Mouse (Mus musculus) liver, embryonic 12.5 days (tissue): ENCODE data around the gene Kcnip4. TPM values are rescaled to one million over a fixed set of nuclear protein-coding genes. Genes with fewer than 3 reads are reported as not detected.

Source experiments
- ATAC-seq: fragments of 200-750 bp; cut with Nextera tagmentation; 2 replicates; pipeline ENCODE4 v1.8.0; 2017; ENCODE audit warnings: moderate number of reproducible peaks, mild to moderate bottlenecking, moderate library complexity
- H3K27ac ChIP-seq: fragments of 300-500 bp; sonication (generic); 2 replicates; pipeline ENCODE4 v1.5.1; 2016; ENCODE audit warnings: mild to moderate bottlenecking
- H3K27me3 ChIP-seq: fragments of 300-500 bp; sonication (generic); replicated peaks from 2 replicates; pipeline ENCODE4 v1.6.1; 2016; ENCODE audit warnings: mild to moderate bottlenecking, moderate library complexity
- H3K36me3 ChIP-seq: fragments of 300-500 bp; sonication (generic); 2 replicates; pipeline ENCODE4 v1.6.1; 2016; ENCODE audit warnings: mild to moderate bottlenecking, moderate library complexity
- H3K4me1 ChIP-seq: fragments of 300-500 bp; sonication (generic); 2 replicates; pipeline ENCODE4 v1.6.1; 2016
- H3K4me2 ChIP-seq: fragments of 300-500 bp; sonication (generic); 2 replicates; pipeline ENCODE4 v1.6.1; 2016; ENCODE audit warnings: mild to moderate bottlenecking, moderate library complexity
- H3K4me3 ChIP-seq: fragments of 300-500 bp; sonication (generic); 2 replicates; pipeline ENCODE4 v1.5.1; 2016; ENCODE audit warnings: mild to moderate bottlenecking, moderate library complexity
- H3K9ac ChIP-seq: fragments of 300-500 bp; sonication (generic); 2 replicates; pipeline ENCODE4 v1.6.1; 2016; ENCODE audit warnings: mild to moderate bottlenecking, moderate library complexity
- H3K9me3 ChIP-seq: fragments of 300-500 bp; sonication (generic); replicated peaks from 2 replicates; pipeline ENCODE4 v1.6.1; 2016; ENCODE audit warnings: mild to moderate bottlenecking, moderate library complexity
- WGBS: fragments of 180-500 bp; shearing (Covaris S2); methylation state at CpG from one replicate; pipeline ENCODE4 v1.1.7; 2016; ENCODE audit not compliant: insufficient replicate concordance; 5-methylcytosine and 5-hydroxymethylcytosine counted together
- polyA plus RNA-seq: library from polyadenylated mRNA; unstranded; fragments of >200 nt; fragmentation: Nextera tagmentation; extraction: Ambion mirVana; gene quantifications from 2 replicates; pipeline ENCODE4 v1.2.1, GENCODE M21; 2016

Gene Kcnip4
- polyA plus RNA-seq, 1 experiment from 2014 or later, result 0.25 TPM

GRCm38 (mm10) chr5:48412261-48412660 is 1112.4 kb downstream of the Kcnip4 start:
- Histone ChIP-seq H3K36me3 (no peaks in the 10 kb centered on the region), H3K4me3 (no peak overlapping the region), H3K4me1 (no peaks in the 10 kb centered on the region), H3K9me3 (no peaks in the 10 kb centered on the region), H3K27me3 (no peaks in the 10 kb centered on the region), H3K9ac (no peak overlapping the region), H3K27ac (no peak overlapping the region), H3K4me2 (no peak overlapping the region)
- WGBS, result 86% methylated on average over 4 of the region's 4 CpGs
- ATAC-seq, result no peak

DNA sequence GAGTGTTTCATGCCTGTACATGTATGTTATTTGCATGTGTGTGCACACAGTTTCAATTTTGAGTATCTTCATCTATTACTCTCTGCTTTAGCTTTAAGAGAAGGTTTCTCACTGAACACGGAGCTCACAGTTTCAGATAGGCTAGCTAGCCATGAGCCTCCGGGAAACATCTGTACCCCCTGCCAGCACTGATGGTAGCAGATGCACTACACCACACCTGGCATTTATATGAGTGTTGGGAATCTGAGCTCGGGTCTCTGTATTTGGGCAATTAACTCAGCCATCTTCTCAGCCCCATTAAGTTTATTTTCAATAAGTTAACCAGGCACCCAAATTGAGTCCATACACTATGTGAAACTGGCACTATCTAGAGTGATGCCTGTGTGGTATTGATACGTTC is 1113.2 kb downstream of the Kcnip4 start:
- Histone ChIP-seq H3K4me1 (no peaks in the 10 kb centered on the region), H3K27ac (no peak overlapping the region), H3K9ac (no peak overlapping the region), H3K36me3 (no peaks in the 10 kb centered on the region), H3K9me3 (no peaks in the 10 kb centered on the region), H3K4me2 (no peak overlapping the region), H3K27me3 (no peaks in the 10 kb centered on the region), H3K4me3 (no peak overlapping the region)
- no peak for ATAC-seq
- WGBS, result 68% methylated on average over 4 of the region's 4 CpGs

DNA sequence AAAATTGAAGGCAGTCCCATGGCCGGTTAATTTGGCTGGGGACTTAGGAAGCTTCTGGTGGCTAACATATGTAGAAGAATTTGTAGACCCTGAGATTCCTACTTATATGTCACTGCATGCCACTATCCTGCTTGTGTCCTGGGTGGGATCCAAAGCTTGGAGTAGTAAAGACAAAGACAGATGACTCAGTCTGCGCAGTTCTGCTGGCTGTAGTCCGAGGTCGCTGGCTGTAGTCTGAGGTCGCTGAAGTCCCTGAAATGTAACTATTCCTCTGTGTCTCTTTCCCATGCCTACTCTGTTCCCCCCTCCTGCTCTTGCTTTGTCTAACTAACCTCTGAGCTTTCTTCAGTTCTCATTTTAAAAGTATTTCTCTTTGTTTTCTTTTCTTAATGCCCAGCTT is 1114.4 kb downstream of the Kcnip4 start:
- 83% methylated on average over 5 of the region's 5 CpGs for WGBS
- H3K4me3 ChIP-seq, result no peak overlapping the region
- no peak overlapping the region for H3K27ac ChIP-seq
- H3K9ac ChIP-seq, result no peak overlapping the region
- H3K27me3 ChIP-seq, result no peaks in the 10 kb centered on the region
- ATAC-seq, result no peak
- no peaks in the 10 kb centered on the region for H3K4me1 ChIP-seq
- H3K9me3 ChIP-seq, result no peaks in the 10 kb centered on the region
- no peaks in the 10 kb centered on the region for H3K36me3 ChIP-seq
- no peak overlapping the region for H3K4me2 ChIP-seq

DNA sequence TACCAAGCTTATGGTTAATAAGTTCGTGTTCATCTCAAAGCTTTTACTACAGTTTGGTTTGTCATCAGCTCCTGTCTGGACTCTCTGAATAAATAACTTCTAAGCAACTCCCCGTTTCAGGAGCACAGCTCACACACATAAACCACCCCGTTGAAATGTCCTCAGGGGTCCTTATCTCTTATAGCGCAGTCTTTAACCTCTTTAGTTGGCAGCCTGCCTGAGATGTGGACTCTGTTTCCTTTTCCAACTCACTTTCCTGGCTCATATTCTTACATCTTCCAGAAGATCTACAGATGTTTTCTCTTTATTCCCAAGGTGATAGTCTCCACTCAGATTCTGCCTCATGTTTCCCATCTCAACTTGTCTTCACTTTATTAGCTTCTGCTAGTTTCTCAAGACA is 1116.4 kb downstream of the Kcnip4 start:
- no peak overlapping the region for H3K27ac ChIP-seq
- H3K9ac ChIP-seq, result no peak overlapping the region
- no peaks in the 10 kb centered on the region for H3K27me3 ChIP-seq
- no peak for ATAC-seq
- H3K36me3 ChIP-seq, result no peaks in the 10 kb centered on the region
- H3K4me2 ChIP-seq, result no peak overlapping the region
- 50% methylated on average over 4 of the region's 4 CpGs for WGBS
- H3K4me1 ChIP-seq, result no peaks in the 10 kb centered on the region
- H3K9me3 ChIP-seq, result no peaks in the 10 kb centered on the region
- H3K4me3 ChIP-seq, result no peak overlapping the region

GRCm38 (mm10) chr5:48402497-48402896 is 1122.2 kb downstream of the Kcnip4 start:
- no peak for ATAC-seq
- no peaks in the 10 kb centered on the region for H3K4me1 ChIP-seq
- no peak overlapping the region for H3K4me3 ChIP-seq
- 77% methylated on average over 3 of the region's 3 CpGs for WGBS
- no peaks in the 10 kb centered on the region for H3K9me3 ChIP-seq
- H3K36me3 ChIP-seq, result peaks cover 3% of the 10 kb centered on the region
- no peak overlapping the region for H3K9ac ChIP-seq
- no peaks in the 10 kb centered on the region for H3K27me3 ChIP-seq
- no peak overlapping the region for H3K4me2 ChIP-seq
- no peak overlapping the region for H3K27ac ChIP-seq

- H3K27ac ChIP-seq, result peak overlapping the region; percentile 73
- under 1% methylated on average over 41 of the region's 44 CpGs for WGBS
- no peaks in the 10 kb centered on the region for H3K9me3 ChIP-seq
- H3K4me3 ChIP-seq, result peak overlapping the region; percentile 85
- peak overlapping the region; percentile 74 for H3K4me2 ChIP-seq
- H3K36me3 ChIP-seq, result peaks cover 19% of the 10 kb centered on the region
- no peaks in the 10 kb centered on the region for H3K27me3 ChIP-seq
- H3K9ac ChIP-seq, result peak overlapping the region; percentile 82
- H3K4me1 ChIP-seq, result peaks cover 9% of the 10 kb centered on the region
- peak; percentile 99 for ATAC-seq
Measured at GRCm38 (mm10) chr5:48371890-48372766, 1152.6 kb downstream of the Kcnip4 start.

DNA sequence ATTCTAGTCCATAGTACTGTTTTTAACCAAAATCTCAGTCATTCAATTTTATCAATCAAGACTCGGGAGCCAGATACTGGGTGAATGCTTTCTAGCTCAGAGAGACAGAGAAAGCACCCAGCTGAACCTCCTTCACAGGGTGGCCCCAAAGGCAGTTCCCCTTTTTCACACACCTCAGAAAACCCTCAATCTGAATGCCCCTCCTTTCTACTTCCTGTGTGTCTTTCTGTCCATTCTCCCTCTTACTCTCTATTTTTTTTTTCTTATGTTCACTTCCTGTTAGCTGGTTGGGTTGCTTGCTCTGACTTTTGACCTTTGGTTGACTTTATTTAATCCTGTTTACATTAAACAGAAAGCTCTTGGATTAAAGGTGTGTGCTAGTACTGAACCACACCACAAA is 1175.4 kb downstream of the Kcnip4 start:
- WGBS, result 37% methylated on average over 1 of the region's 1 CpGs
- Histone ChIP-seq H3K27me3 (no peaks in the 10 kb centered on the region), H3K4me2 (no peak overlapping the region), H3K36me3 (no peaks in the 10 kb centered on the region), H3K27ac (no peak overlapping the region), H3K4me1 (no peaks in the 10 kb centered on the region), H3K9me3 (no peaks in the 10 kb centered on the region), H3K4me3 (no peak overlapping the region), H3K9ac (no peak overlapping the region)
- ATAC-seq, result no peak

DNA sequence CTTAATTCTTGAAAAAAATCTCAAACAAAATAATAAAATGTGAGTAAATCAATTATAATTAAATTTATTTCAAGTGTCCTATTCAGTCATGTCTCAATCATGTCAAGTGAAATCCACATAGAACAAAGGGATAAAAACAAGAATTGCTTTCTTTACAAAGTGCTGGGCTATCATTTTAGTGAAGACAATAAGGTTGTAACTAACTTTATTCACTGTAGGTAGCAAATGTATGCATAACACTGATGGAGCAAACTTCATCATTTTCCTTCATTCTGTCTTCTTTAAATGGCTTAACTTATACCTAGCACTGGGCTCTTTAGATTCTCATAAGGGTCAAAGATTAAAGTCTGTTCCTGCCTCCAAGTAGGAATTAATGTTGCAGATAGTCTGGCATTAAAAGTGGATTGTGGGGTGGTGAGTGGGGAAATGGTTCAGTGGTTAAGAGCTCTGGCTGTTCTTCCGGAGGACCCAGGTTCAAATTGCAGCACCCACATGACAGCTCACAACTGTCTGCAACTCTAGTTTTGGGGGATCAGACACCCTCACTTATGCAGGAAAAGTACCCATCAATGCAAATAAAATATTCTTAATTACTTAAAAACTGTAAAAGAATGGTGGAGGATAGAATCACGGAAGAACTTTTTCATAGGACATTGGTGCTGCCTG is 1178.6 kb downstream of the Kcnip4 start:
- no peak for ATAC-seq
- WGBS, result 71% methylated on average over 2 of the region's 2 CpGs
- no peak overlapping the region for H3K4me3 ChIP-seq
- H3K27ac ChIP-seq, result no peak overlapping the region
- no peak overlapping the region for H3K4me2 ChIP-seq
- H3K27me3 ChIP-seq, result no peaks in the 10 kb centered on the region
- H3K9me3 ChIP-seq, result no peaks in the 10 kb centered on the region
- no peak overlapping the region for H3K9ac ChIP-seq
- no peaks in the 10 kb centered on the region for H3K36me3 ChIP-seq
- no peaks in the 10 kb centered on the region for H3K4me1 ChIP-seq

GRCm38 (mm10) chr5:48345095-48345982 is 1179.4 kb downstream of the Kcnip4 start:
- Histone ChIP-seq H3K27ac (no peak overlapping the region), H3K4me3 (no peak overlapping the region), H3K9ac (no peak overlapping the region), H3K4me2 (no peak overlapping the region), H3K4me1 (no peaks in the 10 kb centered on the region), H3K9me3 (no peaks in the 10 kb centered on the region), H3K27me3 (no peaks in the 10 kb centered on the region), H3K36me3 (no peaks in the 10 kb centered on the region)
- WGBS, result 40% methylated on average over 5 of the region's 5 CpGs
- ATAC-seq, result no peak

- no peak overlapping the region for H3K4me2 ChIP-seq
- no peak for ATAC-seq
- no peak overlapping the region for H3K27ac ChIP-seq
- no peaks in the 10 kb centered on the region for H3K36me3 ChIP-seq
- H3K9ac ChIP-seq, result no peak overlapping the region
- H3K4me3 ChIP-seq, result no peak overlapping the region
- no peaks in the 10 kb centered on the region for H3K27me3 ChIP-seq
- 55% methylated on average over 7 of the region's 7 CpGs for WGBS
- H3K4me1 ChIP-seq, result no peaks in the 10 kb centered on the region
- H3K9me3 ChIP-seq, result no peaks in the 10 kb centered on the region
Measured at GRCm38 (mm10) chr5:48340808-48341433, 1183.8 kb downstream of the Kcnip4 start.
